Mouse (Mus musculus): Measurements from ENCODE around the gene Cnot2.

Gene Cnot2

DNA sequence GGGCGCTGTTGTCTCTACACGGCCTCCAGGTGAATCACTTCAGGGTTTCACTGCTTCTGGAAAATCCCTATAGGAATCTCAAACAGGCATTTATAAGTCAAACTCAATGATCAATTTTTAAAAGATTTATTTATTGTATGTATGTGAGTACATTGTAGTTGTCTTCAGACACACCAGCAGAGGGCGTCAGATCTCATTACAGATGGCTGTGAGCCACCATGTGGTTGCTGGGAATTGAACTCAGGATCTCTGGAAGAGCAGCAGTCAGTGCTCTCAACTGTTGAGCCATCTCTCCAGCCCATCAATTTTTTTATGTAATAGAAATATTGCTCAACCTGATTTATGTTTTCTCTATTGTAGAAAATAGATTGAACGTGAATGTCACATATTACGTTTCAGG lies 100.3 kb downstream of the Cnot2 start:
- no peak for DNase-seq (ENCODE audit: low spot score in 2 of 2)

- no peak for DNase-seq (ENCODE audit: low spot score in 2 of 2)
These were observed 104.8 kb downstream of the Cnot2 start for GRCm38 (mm10) chr10:116476559-116476958.

- DNase-seq (ENCODE audit: low spot score in 2 of 2): no peak
These were observed 105.6 kb downstream of the Cnot2 start for GRCm38 (mm10) chr10:116475725-116476124.

DNA sequence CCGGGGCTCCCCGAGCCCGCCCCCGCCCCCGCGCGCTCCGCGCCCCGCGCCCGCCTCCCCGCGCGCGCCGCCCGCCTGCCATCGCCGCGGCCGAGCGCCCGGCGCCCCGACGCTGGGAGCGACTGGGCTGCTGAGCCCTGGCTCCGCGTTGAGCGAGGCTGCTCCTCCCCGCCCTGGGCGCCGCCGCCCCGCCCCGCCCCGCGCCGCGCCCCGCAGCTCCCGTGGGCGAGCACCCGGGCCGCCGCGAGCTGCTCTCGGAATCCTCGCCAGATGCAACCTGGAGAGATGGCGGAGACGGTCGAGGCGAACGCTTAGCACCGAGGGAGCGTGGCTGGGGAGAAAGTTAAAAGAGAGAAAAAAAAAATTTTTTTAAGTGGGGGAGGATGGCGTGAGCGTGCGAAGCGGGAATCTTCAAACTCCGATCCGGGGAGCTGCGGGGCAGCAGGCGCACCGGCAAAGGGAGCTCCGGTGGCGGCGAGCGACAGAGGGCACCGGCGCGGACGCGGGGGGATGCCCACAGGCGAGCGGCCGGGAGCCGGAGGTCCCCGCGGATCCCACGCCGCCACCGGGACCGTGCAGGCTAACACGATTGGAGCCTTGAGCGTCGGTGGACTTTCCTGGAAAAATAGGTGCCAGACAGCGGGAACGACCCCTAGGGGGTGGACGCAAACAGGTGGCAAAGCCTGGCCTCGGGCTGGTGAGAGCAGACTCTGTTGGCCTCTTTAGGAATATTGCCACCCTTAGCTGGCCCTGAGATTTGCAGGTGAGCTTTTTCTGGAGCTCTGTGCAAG lies 107.4 kb downstream of the Cnot2 start, which contains the start of gene Kcnmb4:
Gene Kcnmb4 (minus strand): TSS at position 120 of the 791 bp plus-strand sequence.
- DNase-seq (ENCODE audit: low spot score in 2 of 2): no peak

DNA sequence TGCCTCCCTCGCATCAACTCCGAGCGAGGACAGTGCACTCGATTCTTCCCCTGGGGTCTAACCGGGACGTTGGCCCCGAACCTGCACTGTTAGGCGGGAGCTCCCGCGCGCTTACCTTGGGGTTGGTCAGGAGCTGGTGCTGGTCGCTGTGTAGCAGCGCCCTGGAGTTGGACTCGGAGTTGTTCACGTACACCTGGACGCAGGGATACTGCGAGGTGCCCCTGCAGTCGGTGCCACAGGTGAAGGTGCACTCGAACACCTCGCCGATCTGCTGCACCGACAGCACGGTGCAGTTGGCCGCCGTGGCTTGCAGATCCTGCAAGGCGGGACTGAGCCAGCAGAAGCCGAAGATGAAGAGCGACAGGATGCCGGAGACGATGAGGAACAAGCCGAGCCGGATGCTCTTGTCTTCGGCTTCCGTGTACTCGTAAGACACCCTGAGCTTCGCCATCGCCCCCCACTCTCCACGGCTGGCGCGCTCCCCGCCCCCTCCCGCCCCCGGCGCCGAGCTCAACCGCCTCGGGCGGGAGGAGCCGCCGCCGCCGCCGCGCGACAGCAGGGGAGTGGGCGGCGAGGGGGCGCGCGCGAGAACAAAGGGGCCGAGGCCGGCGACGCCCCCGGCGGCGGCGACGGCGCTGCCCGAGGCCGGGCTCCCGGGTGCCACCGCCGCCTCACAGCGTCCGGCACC lies 108.1 kb downstream of the Cnot2 start:
- peak; percentile 30 for DNase-seq (ENCODE audit: low spot score in 2 of 2)

DNA sequence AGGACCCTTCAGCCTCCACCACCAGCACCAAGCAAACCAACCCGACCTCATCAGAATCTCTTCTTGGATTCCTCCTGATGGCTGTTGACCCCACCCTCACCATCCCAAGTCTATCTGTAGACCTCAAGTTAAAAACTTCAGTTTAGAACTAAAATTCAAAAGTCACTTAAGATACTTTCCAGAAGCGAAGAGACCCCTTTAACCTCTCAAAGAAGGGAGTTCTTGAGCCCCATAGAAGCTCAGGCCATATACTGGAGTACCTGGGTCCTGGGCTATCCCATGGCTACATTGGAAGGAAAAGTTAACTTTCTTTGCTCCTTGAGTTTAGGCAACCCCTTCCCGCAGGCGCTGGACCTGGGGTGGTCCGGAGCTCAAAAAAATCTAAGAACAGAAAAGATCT lies 108.7 kb downstream of the Cnot2 start:
- no peak for DNase-seq (ENCODE audit: low spot score in 2 of 2)

GRCm38 (mm10) chr10:116470306-116470925 lies 110.9 kb downstream of the Cnot2 start:
- no peak for DNase-seq (ENCODE audit: low spot score in 2 of 2)

DNA sequence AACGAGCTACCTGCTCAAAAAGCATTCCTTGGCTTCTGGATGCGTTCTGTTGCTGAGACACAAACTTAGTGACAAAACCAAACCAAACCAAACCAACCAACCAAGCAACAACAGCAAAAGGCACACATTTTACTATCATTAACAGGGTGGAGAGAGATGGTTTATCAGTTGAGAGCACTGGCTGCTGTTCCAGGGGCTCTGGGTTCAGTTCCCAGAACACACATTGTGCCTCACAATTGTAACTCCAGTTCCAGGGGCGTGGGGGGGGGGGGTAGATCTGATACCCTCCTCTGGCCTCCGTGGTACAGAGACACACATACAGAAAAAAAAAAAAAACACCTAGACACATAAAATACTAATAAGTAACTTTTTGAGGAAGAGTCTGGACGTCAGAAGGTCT lies 113.2 kb downstream of the Cnot2 start:
- DNase-seq (ENCODE audit: low spot score in 2 of 2): no peak

DNA sequence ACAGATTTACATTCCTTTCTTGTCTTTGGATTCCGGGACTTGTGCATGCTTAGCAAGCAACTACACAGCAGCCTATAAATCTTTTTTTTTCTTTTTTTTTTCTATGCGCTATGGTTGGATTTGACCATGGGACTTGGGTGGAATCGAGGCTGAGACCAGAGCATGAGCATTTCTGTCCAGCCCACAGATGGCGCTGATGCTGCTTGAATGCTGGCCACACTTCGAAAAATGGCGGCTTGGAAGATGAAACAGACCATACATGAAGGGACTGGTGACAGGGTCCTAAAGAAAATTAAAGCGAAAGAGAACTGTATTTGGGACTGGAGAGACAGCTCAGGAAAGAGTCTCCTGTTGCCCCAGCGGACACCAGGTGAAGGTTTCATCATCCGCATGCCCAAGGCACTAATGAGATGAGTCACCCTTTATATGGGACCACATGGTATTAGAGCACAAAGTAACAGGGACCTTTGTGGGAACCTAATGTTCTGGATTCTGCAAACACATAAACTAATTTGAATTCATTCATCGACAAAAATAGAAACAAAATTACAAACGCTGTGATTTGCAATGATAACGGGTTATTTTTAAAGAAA lies 117.5 kb downstream of the Cnot2 start:
- DNase-seq (ENCODE audit: low spot score in 2 of 2): no peak

DNA sequence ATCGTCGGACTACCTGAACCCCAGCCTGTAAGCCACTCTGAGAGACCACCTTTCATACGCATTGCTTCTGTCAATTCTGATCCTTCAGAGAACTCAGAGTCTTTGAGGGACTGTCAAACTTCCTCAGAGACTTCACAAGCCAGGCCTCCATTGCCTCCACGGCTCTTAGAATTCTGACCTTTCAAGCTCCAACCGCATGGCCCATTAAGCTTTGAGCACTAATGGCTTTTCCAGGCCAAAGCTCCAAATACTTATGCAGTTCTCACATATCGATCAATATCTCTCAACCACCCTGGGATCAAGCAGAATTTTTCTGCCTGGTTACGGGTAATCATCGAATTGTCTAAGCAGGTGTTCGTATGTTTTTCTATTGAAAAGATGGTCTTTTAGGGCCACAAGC lies 119.9 kb downstream of the Cnot2 start:
- DNase-seq (ENCODE audit: low spot score in 2 of 2): no peak

- no peak for DNase-seq (ENCODE audit: low spot score in 2 of 2)
These were observed 122.5 kb downstream of the Cnot2 start for GRCm38 (mm10) chr10:116458786-116459185.

DNA sequence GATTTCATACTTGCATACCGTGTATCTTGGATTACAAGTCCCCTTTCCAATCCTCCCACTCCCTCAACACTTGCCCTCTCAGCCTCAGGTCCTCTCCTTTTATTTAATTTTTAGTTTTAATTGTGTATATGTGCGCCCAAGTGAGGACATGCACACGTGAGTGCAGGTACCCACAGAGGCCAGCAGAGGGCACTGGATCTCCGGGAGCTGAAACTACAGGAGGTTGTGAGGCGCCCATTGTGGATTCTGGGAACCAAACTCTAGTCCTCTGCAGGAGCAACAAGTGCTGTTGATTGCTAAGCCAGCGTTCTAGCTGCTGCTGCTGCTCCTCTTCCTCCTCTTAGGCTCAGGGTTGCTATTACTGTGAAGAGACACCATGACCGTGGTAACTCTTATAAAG lies 128.5 kb downstream of the Cnot2 start:
- no peak for DNase-seq (ENCODE audit: low spot score in 2 of 2)

DNA sequence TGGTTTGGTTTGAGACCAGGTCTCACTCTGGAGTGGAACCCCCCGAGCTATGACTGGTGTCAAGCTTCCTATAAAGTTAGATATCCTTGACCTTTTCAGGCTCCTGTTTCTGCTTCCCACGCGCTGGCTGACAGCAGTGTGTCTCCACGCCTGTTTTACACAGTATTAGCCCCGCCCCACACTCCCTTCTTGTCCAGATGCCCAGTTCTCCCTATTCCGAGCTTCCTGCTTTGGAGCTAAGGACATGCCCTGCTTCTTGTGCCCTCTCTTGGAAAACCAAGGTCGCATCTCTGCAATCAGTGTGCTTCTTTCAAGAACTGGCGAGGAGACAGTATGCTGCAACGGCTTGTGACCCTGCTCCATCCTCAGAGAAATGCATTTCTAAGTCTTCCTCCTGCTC lies 130.7 kb downstream of the Cnot2 start:
- DNase-seq (ENCODE audit: low spot score in 2 of 2): no peak

DNA sequence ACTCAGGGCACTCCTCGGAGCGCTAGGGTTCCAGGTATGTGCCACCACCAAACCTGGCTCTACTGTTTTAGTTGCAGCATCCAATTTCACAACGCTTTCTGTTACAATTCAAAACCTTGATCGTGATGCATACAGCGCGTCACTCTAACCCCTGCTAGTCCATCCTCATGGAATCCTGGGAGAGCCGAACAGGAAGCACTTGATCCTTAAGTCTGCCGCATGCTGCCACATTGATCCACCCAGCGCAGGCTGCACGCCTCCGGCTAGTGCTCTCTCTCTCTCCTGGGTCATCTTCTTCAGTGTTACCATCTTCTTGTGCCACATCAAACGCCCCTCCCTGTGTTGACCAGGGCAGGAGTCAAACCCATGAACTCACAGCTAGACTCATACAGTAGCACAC lies 133.1 kb downstream of the Cnot2 start:
- DNase-seq (ENCODE audit: low spot score in 2 of 2): no peak

GRCm38 (mm10) chr10:116447176-116447575 lies 134.1 kb downstream of the Cnot2 start:
- DNase-seq (ENCODE audit: low spot score in 2 of 2): no peak

DNA sequence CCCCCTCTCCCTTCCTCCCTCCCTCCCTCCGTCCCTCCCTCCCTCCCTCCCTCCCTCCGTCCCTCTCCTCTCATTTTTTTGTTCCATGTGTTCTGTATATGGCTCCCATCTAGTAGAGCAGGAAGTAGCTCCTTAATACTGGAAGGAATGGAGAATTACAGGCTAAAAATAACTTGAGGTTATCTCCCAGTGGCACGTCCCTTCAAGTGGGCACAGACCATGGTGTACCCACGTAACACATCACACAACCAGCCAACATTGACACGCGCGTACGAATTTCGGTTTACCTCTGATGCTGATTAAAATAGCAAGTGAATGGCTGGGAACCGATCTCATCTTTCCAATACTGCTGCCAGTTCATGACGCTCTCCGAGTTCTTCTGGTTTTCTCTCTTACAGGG lies 135.3 kb downstream of the Cnot2 start:
- DNase-seq (ENCODE audit: low spot score in 2 of 2): no peak

DNA sequence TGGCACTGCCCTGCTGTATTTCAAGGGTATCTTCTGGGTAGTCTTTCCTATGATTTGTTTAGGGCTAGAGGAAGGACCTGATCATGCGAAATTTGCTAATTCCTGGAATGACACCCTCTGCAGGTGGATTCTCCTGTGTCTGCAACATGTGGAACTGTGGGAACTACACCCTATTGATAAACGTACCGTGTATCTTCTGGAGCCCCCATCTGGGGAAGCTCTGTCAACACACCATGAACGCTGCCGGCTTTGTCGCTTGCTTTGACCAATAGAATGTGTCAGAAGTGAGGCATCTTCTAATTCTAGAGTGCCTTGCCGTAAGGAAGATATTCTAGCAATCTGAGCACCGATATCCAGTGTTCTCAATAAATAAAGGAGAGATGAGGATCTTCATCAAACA lies 136.5 kb downstream of the Cnot2 start:
- DNase-seq (ENCODE audit: low spot score in 2 of 2): no peak

GRCm38 (mm10) chr10:116444371-116444770 lies 136.9 kb downstream of the Cnot2 start:
- no peak for DNase-seq (ENCODE audit: low spot score in 2 of 2)

GRCm38 (mm10) chr10:116440946-116441345 lies 140.4 kb downstream of the Cnot2 start:
- no peak for DNase-seq (ENCODE audit: low spot score in 2 of 2)

GRCm38 (mm10) chr10:116440088-116440487 lies 141.2 kb downstream of the Cnot2 start:
- no peak for DNase-seq (ENCODE audit: low spot score in 2 of 2)

DNA sequence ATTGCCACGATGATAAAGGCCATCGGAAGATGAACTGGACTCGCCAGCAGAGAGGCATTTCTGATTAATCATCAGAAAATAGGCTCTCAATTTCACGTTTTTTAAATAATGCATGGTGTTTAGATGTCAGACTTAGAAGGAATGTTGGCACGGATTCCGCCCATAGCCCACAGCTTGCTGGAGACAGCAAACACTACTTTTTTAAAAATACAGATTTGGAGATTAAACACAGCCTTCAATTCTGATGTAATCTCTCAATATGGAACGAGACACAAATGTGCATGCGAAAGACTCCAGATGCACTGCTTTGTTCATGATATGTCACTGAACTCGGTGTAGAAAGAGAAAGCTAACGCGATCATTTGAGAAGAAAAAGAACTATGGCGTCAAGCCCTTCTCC lies 145.9 kb downstream of the Cnot2 start:
- no peak for DNase-seq (ENCODE audit: low spot score in 2 of 2)

All from spleen, postnatal 36 days (tissue).